Mouse (Mus musculus): ENCODE measurements around the gene Nr2f1.
A peak's percentile ranks its signal among the peaks of the same experiment; 100 is the strongest.

Gene Nr2f1

GRCm38 (mm10) chr13:78200407-78200806 lies 850 bp upstream of the Nr2f1 start:
- peak; percentile 90 for DNase-seq (ENCODE audit: extremely low spot score)

- DNase-seq (ENCODE audit: extremely low spot score): peak; percentile 75
These were observed 501 bp downstream of the Nr2f1 start for GRCm38 (mm10) chr13:78198871-78199641.

GRCm38 (mm10) chr13:78198391-78198870 lies 1.1 kb downstream of the Nr2f1 start:
- DNase-seq (ENCODE audit: extremely low spot score): peak; percentile 77

- DNase-seq (ENCODE audit: extremely low spot score): peak; percentile 70
These were observed 1.7 kb downstream of the Nr2f1 start for GRCm38 (mm10) chr13:78197819-78198390.

- DNase-seq (ENCODE audit: extremely low spot score): peak; percentile 61
These were observed 2.2 kb downstream of the Nr2f1 start for GRCm38 (mm10) chr13:78197286-78197818.

- DNase-seq (ENCODE audit: extremely low spot score): no peak
These were observed 3.2 kb downstream of the Nr2f1 start for GRCm38 (mm10) chr13:78196236-78196796.

- DNase-seq (ENCODE audit: extremely low spot score): no peak
These were observed 3.9 kb downstream of the Nr2f1 start for GRCm38 (mm10) chr13:78195601-78196115.

GRCm38 (mm10) chr13:78194850-78195600 lies 4.5 kb downstream of the Nr2f1 start:
- peak; percentile 62 for DNase-seq (ENCODE audit: extremely low spot score)

GRCm38 (mm10) chr13:78194135-78194849 lies 5.3 kb downstream of the Nr2f1 start:
- no peak for DNase-seq (ENCODE audit: extremely low spot score)

GRCm38 (mm10) chr13:78193211-78193610 lies 6.3 kb downstream of the Nr2f1 start:
- DNase-seq (ENCODE audit: extremely low spot score): no peak

GRCm38 (mm10) chr13:78189586-78189985 lies 10.0 kb downstream of the Nr2f1 start:
- no peak for DNase-seq (ENCODE audit: extremely low spot score)

GRCm38 (mm10) chr13:78187833-78188232 lies 11.7 kb downstream of the Nr2f1 start:
- DNase-seq (ENCODE audit: extremely low spot score): no peak

GRCm38 (mm10) chr13:78186340-78186946 lies 13.1 kb downstream of the Nr2f1 start:
- no peak for DNase-seq (ENCODE audit: extremely low spot score)

GRCm38 (mm10) chr13:78184786-78185466 lies 14.6 kb downstream of the Nr2f1 start:
- no peak for DNase-seq (ENCODE audit: extremely low spot score)

GRCm38 (mm10) chr13:78183986-78184385 lies 15.6 kb downstream of the Nr2f1 start:
- DNase-seq (ENCODE audit: extremely low spot score): no peak

GRCm38 (mm10) chr13:78183004-78183403 lies 16.6 kb downstream of the Nr2f1 start:
- no peak for DNase-seq (ENCODE audit: extremely low spot score)

- no peak for DNase-seq (ENCODE audit: extremely low spot score)
These were observed 17.5 kb downstream of the Nr2f1 start for GRCm38 (mm10) chr13:78181930-78182558.

- no peak for DNase-seq (ENCODE audit: extremely low spot score)
These were observed 18.3 kb downstream of the Nr2f1 start for GRCm38 (mm10) chr13:78181071-78181929.

GRCm38 (mm10) chr13:78180261-78180660 lies 19.3 kb downstream of the Nr2f1 start:
- DNase-seq (ENCODE audit: extremely low spot score): no peak

Data from embryo, embryonic 9.5 days (tissue).